Mouse (Mus musculus) embryonic facial prominence, embryonic 14.5 days (tissue): ENCODE results near the gene Aptx. TPM values are rescaled to one million over a fixed set of nuclear protein-coding genes. Genes with fewer than 3 reads are reported as not detected.

Experiments used
- ATAC-seq: fragments of 200-750 bp; cut with Nextera tagmentation; 2 replicates; pipeline ENCODE4 v1.8.0; 2017; ENCODE audit warnings: low read depth, moderate number of reproducible peaks, moderate TSS enrichment
- DNase-seq: peaks from one replicate; pipeline ENCODE4 v3.0.0-alpha.2; 2015; ENCODE audit warnings: low spot score
- H3K27ac ChIP-seq: fragments of 300-500 bp; sonication (generic); replicated peaks from 2 replicates; pipeline ENCODE4 v1.5.1; 2014; ENCODE audit warnings: low read depth, mild to moderate bottlenecking, low read length, moderate library complexity
- H3K27me3 ChIP-seq: fragments of 300-500 bp; sonication (generic); replicated peaks from 2 replicates; pipeline ENCODE4 v1.6.1; 2014; ENCODE audit warnings: low read length; ENCODE audit not compliant: control insufficient read depth, insufficient read depth
- H3K36me3 ChIP-seq: fragments of 300-500 bp; sonication (generic); 2 replicates; pipeline ENCODE4 v1.6.1; 2014; ENCODE audit warnings: low read length, mixed read lengths; ENCODE audit not compliant: control insufficient read depth, insufficient read depth
- H3K4me1 ChIP-seq: fragments of 300-500 bp; sonication (generic); 2 replicates; pipeline ENCODE4 v1.6.1; 2014; ENCODE audit warnings: antibody characterized with exemption, low read length; ENCODE audit not compliant: control insufficient read depth, insufficient read depth
- H3K4me2 ChIP-seq: fragments of 300-500 bp; sonication (generic); 2 replicates; pipeline ENCODE4 v1.6.1; 2014; ENCODE audit warnings: low read depth, mild to moderate bottlenecking, low read length, moderate library complexity, mixed read lengths
- H3K4me3 ChIP-seq: fragments of 300-500 bp; sonication (generic); 2 replicates; pipeline ENCODE4 v1.5.1; 2014; ENCODE audit warnings: low read depth, mild to moderate bottlenecking, low read length
- H3K9ac ChIP-seq: fragments of 300-500 bp; sonication (generic); 2 replicates; pipeline ENCODE4 v1.6.1; 2014; ENCODE audit warnings: low read depth, mild to moderate bottlenecking, low read length, moderate library complexity, mixed read lengths
- H3K9me3 ChIP-seq: fragments of 300-500 bp; sonication (generic); 2 replicates; pipeline ENCODE4 v1.6.1; 2016; ENCODE audit warnings: low read length; ENCODE audit not compliant: control insufficient read depth
- WGBS: fragments of 180-500 bp; shearing (Covaris S2); extraction: QIAGEN DNeasy Blood & Tissue Kit; methylation state at CpG from one replicate; pipeline ENCODE4 v1.1.7; 2014; 5-methylcytosine and 5-hydroxymethylcytosine counted together
- polyA plus RNA-seq: library from polyadenylated mRNA; unstranded; fragments of >200 nt; fragmentation: Nextera tagmentation; extraction: Ambion mirVana; gene quantifications from 2 replicates; pipeline ENCODE4 v1.2.1, GENCODE M21; 2014

Gene Aptx
- polyA plus RNA-seq, 1 experiment from 2014 or later: 26.2 TPM

DNA sequence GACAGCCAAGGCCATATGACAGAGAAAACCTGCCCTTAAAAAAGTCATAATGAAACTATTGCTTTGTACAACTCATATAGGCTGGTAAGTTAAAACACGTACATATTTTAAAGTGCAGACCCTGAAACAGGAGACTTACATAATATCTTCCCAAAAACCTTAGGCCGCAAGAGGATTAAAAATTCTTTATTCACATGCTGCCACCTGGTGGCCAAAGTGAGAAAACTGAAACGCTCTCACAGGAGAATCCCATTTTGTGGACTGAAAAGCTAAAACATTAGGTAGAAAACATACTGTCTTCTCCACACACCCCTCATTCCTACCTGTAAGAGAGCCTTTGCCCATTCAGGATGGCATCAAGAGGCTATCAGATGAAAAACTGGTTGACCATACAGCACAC lies 21.1 kb downstream of the Aptx start:
- Histone ChIP-seq H3K4me1 (no peaks in the 10 kb centered on the region), H3K36me3 (peaks cover 11% of the 10 kb centered on the region), H3K27me3 (no peaks in the 10 kb centered on the region), H3K9me3 (no peaks in the 10 kb centered on the region), H3K4me2 (no peak overlapping the region), H3K9ac (no peak overlapping the region), H3K4me3 (no peak overlapping the region), H3K27ac (no peak overlapping the region)
- WGBS: 18% methylated on average over 3 of the region's 3 CpGs
- ATAC-seq (peak; percentile 21; the same call in 1 of the 2 replicates), DNase-seq (peak; percentile 68)

DNA sequence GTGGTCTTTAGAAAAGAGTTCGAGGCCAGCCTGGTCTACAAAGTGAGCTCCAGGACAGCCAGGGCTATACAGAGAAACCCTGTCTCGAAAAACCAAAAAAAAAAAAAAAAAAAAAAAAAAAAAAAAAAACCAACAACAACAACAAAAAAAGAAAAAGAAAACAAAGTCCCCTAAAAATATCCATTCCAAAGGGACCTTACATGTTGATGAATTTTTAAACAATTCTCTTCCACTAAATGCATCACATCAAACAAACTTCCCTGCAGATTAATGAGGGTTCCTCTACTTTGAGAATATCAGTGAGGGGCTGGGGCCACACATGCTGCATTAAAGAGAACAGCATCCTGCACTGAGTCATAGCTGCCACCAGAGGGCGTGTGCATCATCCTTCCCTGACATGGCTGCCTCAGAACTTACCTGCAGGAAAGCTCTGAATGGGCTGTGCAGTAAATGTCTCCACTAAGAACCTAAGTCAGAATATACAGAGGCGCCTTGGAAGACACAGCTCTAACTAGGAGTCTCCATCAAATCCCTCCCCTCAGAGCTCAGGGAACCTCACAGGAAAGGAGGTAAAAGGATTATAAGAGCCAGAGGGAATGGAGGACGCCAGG lies 22.6 kb downstream of the Aptx start:
- H3K27me3 ChIP-seq: no peaks in the 10 kb centered on the region
- H3K9ac ChIP-seq: no peak overlapping the region
- DNase-seq: peak; percentile 68
- no peak overlapping the region for H3K4me3 ChIP-seq
- no peaks in the 10 kb centered on the region for H3K4me1 ChIP-seq
- no peak for ATAC-seq
- no peaks in the 10 kb centered on the region for H3K9me3 ChIP-seq
- no peak overlapping the region for H3K4me2 ChIP-seq
- no peak overlapping the region for H3K27ac ChIP-seq
- WGBS: 45% methylated on average over 5 of the region's 5 CpGs
- no peaks in the 10 kb centered on the region; the same call in 1 of the 2 replicates for H3K36me3 ChIP-seq

DNA sequence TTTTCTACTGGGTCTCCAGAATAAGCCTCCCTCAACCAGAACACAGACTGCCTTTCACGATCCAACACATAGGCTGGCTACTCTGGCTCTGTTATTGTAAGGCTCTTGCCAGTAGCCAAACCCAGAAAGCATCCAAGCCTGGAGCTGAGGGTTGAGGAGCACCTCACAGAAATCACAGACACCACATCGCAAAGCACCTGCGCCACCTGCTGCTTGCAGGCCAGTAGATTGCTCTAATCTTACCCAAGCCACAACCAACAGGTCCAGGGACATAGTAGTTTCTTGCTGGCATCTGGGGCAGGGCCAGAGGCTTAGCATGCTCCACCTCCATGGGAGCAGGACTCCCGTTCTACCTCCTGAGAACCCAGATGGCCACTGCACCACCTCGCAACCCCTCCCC lies 25.9 kb downstream of the Aptx start:
- H3K27ac ChIP-seq: no peak overlapping the region
- H3K4me1 ChIP-seq: no peaks in the 10 kb centered on the region
- peak; percentile 52 for DNase-seq
- no peak overlapping the region for H3K4me2 ChIP-seq
- H3K4me3 ChIP-seq: no peak overlapping the region
- peak; percentile 32; the same call in 1 of the 2 replicates for ATAC-seq
- 39% methylated on average over 4 of the region's 5 CpGs for WGBS
- H3K9ac ChIP-seq: no peak overlapping the region
- no peaks in the 10 kb centered on the region for H3K9me3 ChIP-seq
- no peaks in the 10 kb centered on the region for H3K36me3 ChIP-seq
- no peaks in the 10 kb centered on the region for H3K27me3 ChIP-seq

DNA sequence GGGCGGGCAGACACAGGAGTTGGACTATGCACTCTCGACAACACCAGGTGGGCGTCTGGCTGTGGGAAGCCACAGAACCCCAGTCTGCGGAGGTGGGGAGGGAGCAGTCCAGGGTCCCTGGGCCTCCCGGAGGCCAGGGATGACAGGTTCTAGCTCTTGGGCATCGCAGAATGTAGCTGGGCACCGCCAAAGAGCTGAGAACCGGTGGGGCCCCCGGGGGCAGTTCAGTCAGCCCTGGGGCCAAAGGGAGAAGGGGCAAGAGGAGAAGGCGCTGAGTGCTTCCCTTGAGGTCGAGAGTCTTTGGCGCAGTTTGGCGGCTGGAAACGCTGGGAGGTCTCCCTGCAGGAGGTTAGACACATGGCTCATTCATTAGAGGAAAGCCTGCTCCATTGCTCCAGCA lies 26.7 kb downstream of the Aptx start:
- Histone ChIP-seq H3K4me1 (no peaks in the 10 kb centered on the region), H3K9me3 (no peaks in the 10 kb centered on the region), H3K27ac (no peak overlapping the region), H3K4me2 (peak overlapping the region; percentile 1; the same call in 1 of the 2 replicates), H3K27me3 (no peaks in the 10 kb centered on the region), H3K36me3 (no peaks in the 10 kb centered on the region), H3K4me3 (no peak overlapping the region), H3K9ac (no peak overlapping the region)
- no peak for ATAC-seq
- WGBS: 15% methylated on average over 12 of the region's 14 CpGs
- no peak for DNase-seq

DNA sequence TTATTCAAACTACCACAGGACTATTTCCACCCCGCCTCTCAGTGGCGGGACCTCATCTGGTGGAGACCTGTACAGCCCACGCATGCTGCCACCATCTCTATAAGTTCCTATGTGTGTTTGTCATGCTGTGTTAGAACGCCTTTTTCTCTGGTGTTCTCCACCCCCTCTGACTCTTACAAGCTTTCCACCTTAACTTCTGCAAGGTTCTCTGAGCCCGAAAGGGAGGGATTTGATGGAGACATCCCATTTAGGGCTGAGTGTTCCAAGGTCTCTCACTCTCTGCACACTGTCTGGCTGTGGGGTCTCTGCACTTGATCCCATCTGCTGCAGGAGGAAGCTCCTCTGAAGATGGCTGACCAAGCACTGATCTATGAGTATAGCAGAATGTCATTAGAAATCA lies 29.5 kb downstream of the Aptx start:
- Histone ChIP-seq H3K36me3 (no peaks in the 10 kb centered on the region), H3K4me3 (no peak overlapping the region), H3K4me1 (no peaks in the 10 kb centered on the region), H3K4me2 (no peak overlapping the region), H3K27me3 (no peaks in the 10 kb centered on the region), H3K27ac (no peak overlapping the region), H3K9ac (no peak overlapping the region), H3K9me3 (no peaks in the 10 kb centered on the region)
- WGBS: 93% methylated on average over 5 of the region's 5 CpGs
- DNase-seq (no peak), ATAC-seq (no peak)

DNA sequence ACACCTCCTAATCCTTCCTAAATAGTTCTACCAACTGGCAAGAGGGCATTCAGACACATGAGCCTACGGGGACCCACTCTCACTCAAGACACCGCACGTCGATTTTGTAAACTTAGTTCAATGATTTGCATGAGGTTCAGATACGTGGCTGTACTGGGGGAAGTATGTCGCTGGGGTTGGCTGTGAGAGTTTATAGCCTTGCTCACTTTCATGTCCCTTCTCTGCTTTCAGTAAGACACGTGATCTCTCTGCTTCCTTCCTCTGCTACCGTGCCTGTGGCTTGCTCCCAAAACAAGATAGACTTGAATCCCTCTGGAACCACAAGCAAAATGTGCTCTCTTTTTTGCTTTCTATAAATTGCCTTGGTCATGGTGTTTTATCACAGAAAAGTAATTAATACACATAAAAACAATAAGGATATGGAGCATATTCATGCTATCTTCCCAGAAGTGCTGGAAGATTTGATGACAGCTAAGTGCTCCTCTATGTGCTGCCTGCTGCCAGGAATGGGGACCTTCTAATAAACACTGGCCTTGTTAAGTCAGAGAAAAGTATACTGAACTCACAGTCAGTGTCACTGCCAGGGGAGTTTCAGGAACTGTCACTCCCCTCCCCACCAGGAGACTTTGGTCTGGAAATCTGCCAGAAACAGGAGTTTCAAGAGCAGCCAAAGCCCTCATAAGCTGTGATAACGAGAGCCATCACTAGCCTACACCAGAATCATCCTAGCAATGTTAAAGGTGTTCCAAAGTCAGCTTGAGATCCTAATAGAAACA lies 36.6 kb downstream of the Aptx start:
- Histone ChIP-seq H3K4me3 (no peak overlapping the region), H3K9me3 (no peaks in the 10 kb centered on the region), H3K36me3 (no peaks in the 10 kb centered on the region), H3K4me2 (no peak overlapping the region), H3K27me3 (no peaks in the 10 kb centered on the region), H3K27ac (no peak overlapping the region), H3K4me1 (no peaks in the 10 kb centered on the region), H3K9ac (no peak overlapping the region)
- 81% methylated on average over 9 of the region's 9 CpGs for WGBS
- ATAC-seq: no peak
- DNase-seq: no peak

DNA sequence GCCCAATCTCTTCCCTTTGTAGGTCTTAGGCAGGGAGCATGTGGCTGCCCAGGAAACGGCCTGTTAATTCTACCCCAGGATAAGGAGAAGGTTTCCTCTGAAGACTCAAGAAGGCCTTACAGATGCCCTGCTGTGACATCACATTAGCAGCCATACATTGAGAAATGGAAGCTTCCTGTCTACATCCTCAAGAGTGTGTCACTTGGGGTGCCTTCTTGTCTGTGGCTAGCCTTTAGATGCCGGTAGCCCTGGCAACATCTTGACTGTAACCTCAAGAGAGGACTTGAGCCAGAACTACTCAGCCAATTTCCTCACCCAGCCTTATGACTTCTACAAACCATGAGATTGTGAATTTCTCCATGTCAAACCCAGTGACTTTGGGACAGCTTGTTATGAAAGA lies 51.9 kb downstream of the Aptx start:
- H3K9ac ChIP-seq: no peak overlapping the region
- DNase-seq (no peak), ATAC-seq (no peak)
- 96% methylated on average over 2 of the region's 2 CpGs for WGBS
- no peak overlapping the region for H3K27ac ChIP-seq
- H3K9me3 ChIP-seq: no peaks in the 10 kb centered on the region
- no peaks in the 10 kb centered on the region for H3K4me1 ChIP-seq
- H3K27me3 ChIP-seq: no peaks in the 10 kb centered on the region
- H3K4me3 ChIP-seq: no peak overlapping the region
- no peaks in the 10 kb centered on the region for H3K36me3 ChIP-seq
- no peak overlapping the region for H3K4me2 ChIP-seq

DNA sequence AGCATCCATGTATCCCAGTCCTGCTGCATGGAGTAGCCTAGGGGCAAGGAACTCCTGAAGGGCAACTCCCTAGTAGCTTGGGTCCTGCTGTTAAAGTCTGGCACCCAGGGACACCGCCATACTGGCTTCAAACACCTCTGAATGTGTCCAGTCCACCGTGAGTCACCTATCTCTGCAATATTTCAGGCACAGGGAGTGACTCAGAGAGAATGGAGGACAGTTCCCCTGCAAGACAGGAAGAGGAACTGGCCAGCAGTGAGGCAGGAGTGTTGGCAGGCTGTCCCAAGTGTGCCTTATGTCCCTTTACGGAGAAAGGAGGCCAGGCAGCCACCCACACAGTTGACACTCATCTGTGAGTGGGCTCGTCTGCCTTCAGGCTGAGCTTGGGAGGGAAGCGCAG lies 53.9 kb downstream of the Aptx start:
- Histone ChIP-seq H3K27ac (no peak overlapping the region), H3K9me3 (no peaks in the 10 kb centered on the region), H3K4me1 (no peaks in the 10 kb centered on the region), H3K27me3 (no peaks in the 10 kb centered on the region), H3K36me3 (no peaks in the 10 kb centered on the region), H3K4me3 (no peak overlapping the region), H3K4me2 (no peak overlapping the region), H3K9ac (no peak overlapping the region)
- ATAC-seq (no peak), DNase-seq (no peak)
- WGBS: 74% methylated on average over 5 of the region's 5 CpGs

DNA sequence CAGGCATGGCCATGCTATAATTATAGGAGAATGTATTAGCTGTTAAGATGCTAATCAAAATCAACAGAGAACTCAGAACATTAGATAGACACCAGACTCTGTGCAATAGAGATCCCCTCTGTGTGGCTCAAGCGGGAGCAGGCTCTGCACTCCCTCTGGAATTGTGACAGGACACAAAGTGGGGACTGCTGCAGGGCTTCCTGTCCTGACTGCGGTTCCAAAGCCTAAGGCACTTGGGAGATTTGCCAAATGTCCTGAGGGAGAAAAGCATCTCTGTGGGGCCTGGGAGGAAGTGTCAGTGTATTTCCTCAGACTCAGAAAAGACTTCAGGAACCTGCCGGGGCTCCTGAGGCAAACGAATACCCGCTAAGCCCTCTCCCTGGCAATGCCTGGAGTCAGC lies 59.4 kb downstream of the Aptx start:
- DNase-seq (no peak), ATAC-seq (no peak)
- Histone ChIP-seq H3K4me2 (no peak overlapping the region), H3K27ac (no peak overlapping the region), H3K9ac (no peak overlapping the region), H3K4me1 (no peaks in the 10 kb centered on the region), H3K36me3 (no peaks in the 10 kb centered on the region), H3K9me3 (0 out of 2 replicates have a peak, but pooled peaks cover 7% of the 10 kb centered on the region), H3K27me3 (no peaks in the 10 kb centered on the region), H3K4me3 (no peak overlapping the region)
- 47% methylated on average over 5 of the region's 5 CpGs for WGBS
